Mouse (Mus musculus) liver, adult 2 months (tissue): ENCODE data around the gene Gse1.

Experiments
- CTCF ChIP-seq: fragments of 200-500 bp; IDR thresholded peaks from 2 replicates; pipeline ENCODE4 v1.5.1; 2011; ENCODE audit warnings: low read depth, low read length, control low read depth
- POLR2A ChIP-seq: fragments of 200-500 bp; IDR thresholded peaks from 2 replicates; pipeline ENCODE4 v1.6.1; 2011; ENCODE audit warnings: low read length, control low read depth; ENCODE audit not compliant: insufficient read depth; ENCODE audit errors: extremely low read depth

DNA sequence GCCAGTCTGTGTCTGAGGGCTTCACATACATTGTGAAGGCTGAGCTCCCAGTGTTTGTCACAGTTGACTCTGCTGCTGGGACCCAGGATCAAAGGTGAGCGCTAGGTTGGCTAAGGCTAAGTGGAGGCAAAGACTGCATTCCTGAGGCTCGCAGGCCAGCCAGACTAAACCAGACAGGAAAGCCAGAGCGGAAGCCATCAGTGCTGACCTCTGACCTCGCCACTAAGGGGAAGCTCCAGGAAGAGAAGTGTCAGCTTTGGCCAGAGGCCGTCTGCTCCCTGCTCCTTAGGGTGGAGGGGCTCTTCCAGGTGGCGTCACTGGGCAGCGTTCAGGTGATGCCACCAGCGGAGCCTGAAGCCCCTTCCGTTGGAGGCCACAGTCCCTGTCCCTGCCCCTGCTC is 347.5 kb downstream of the Gse1 start:
- TF ChIP-seq CTCF (no peak), POLR2A (no peak)
